Mouse (Mus musculus): ENCODE measurements around the gene Prkd1. TPM values are rescaled to one million over a fixed set of nuclear protein-coding genes. Genes with fewer than 3 reads are reported as not detected.

Gene Prkd1
- total RNA-seq, 1 experiment, result 3.0 TPM

DNA sequence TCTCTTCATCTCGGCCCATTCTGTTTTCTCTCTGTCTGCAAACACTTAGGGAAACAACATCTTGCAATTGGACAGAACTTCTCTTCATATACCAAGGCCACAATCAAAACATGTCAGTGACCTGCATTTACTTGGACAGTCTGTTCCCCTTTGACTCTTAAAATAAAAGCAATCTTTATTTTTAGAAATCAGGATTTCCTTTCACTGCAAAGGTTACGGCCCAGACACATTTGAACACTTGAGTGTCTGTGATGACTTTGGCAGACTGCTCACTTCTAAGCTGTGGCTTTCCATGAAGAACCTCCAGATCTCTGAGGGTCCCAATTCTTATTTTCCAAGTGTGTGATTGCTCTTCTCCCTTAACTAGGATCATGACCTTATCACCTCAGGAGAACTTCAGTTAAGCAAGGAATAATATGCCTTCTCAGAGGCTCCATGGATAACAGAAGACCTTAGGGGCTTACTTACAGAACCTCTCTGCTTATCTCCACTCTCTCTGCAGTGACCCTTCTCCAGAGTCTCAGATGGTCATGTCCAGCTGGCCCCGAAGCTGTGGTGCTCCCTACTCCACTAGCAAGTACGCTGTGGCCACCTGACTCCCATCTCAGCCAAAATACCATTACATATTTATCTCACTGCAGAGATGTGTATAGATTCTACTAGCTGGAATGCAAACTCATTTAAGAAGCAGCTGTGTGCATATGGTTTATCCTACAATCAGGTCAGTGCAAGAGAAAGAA, 137.2 kb downstream of the Prkd1 start:
- Histone ChIP-seq H3K36me3 (ENCODE audit: control insufficient read depth, insufficient read depth, low read length, poor library complexity, severe bottlenecking) (no peaks in the 10 kb centered on the region), H3K9ac (ENCODE audit: insufficient read depth, low read depth, low read length, poor library complexity, severe bottlenecking) (no peak overlapping the region), H3K4me3 (ENCODE audit: insufficient read depth in 1 of 2, low read depth in 1 of 2, low read length in 2 of 2, poor library complexity in 1 of 2, severe bottlenecking in 1 of 2) (no peak overlapping the region), H3K27ac (ENCODE audit: insufficient read depth, low read depth, low read length, poor library complexity, severe bottlenecking) (no peak overlapping the region), H3K9me3 (ENCODE audit: control insufficient read depth, insufficient read depth, low read depth, low read length) (no peaks in the 10 kb centered on the region), H3K4me1 (ENCODE audit: control insufficient read depth in 2 of 2, insufficient read depth in 2 of 2, low read length in 2 of 2, poor library complexity in 1 of 2) (no peaks in the 10 kb centered on the region)
- in situ Hi-C loops (cut with MboI; ENCODE audit: low sequenced_read_pairs in 2 of 2, unreplicated experiment in 2 of 2), result no loop called here
- no peak for DNase-seq (ENCODE audit: low read depth, low spot score)
- TF ChIP-seq CHD2 (IDR thresholded peaks at IDR 0.05; ENCODE audit: low read depth, low read length) (no peak), ZNF384 (IDR thresholded peaks at IDR 0.05; ENCODE audit: low read depth, low read length) (no peak), MAFK (IDR thresholded peaks at IDR 0.05; ENCODE audit: insufficient read depth, low read depth, low read length) (no peak), HCFC1 (IDR thresholded peaks at IDR 0.05; ENCODE audit: borderline replicate concordance, insufficient read depth, low read length) (no peak), ZC3H11A (IDR thresholded peaks at IDR 0.05; ENCODE audit: borderline replicate concordance, low read depth, low read length) (no peak)

DNA sequence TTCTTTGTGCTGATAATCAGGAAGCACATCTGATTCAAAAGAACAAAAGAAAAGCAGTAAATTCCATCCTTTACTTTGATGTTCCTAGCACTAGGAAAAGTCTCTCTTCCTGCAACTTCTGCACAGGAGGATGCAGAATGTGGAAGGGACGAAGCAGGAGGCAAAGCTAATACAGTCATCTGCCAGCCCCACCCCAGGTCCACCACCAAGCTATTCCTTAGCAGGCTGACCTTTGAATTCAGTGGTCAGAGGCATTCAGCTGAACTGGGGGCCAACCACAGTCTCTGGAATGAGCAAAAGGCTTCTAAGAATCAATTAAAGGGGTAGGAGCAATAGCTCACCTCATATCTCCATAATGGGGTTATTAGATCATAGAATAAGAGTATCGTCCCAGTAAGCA, 140.1 kb downstream of the Prkd1 start:
- no peak overlapping the region for H3K27ac ChIP-seq (ENCODE audit: insufficient read depth, low read depth, low read length, poor library complexity, severe bottlenecking)
- no peaks in the 10 kb centered on the region for H3K4me1 ChIP-seq (ENCODE audit: control insufficient read depth in 2 of 2, insufficient read depth in 2 of 2, low read length in 2 of 2, poor library complexity in 1 of 2)
- no peak for DNase-seq (ENCODE audit: low read depth, low spot score)
- no peaks in the 10 kb centered on the region for H3K36me3 ChIP-seq (ENCODE audit: control insufficient read depth, insufficient read depth, low read length, poor library complexity, severe bottlenecking)
- in situ Hi-C loops (cut with MboI; ENCODE audit: low sequenced_read_pairs in 2 of 2, unreplicated experiment in 2 of 2), result no loop called here
- H3K9me3 ChIP-seq (ENCODE audit: control insufficient read depth, insufficient read depth, low read depth, low read length), result no peaks in the 10 kb centered on the region
- no peak overlapping the region for H3K9ac ChIP-seq (ENCODE audit: insufficient read depth, low read depth, low read length, poor library complexity, severe bottlenecking)
- H3K4me3 ChIP-seq (ENCODE audit: insufficient read depth in 1 of 2, low read depth in 1 of 2, low read length in 2 of 2, poor library complexity in 1 of 2, severe bottlenecking in 1 of 2), result no peak overlapping the region
- no peak for TF ChIP-seq CHD2 (IDR thresholded peaks at IDR 0.05; ENCODE audit: low read depth, low read length)
- TF ChIP-seq ZC3H11A (IDR thresholded peaks at IDR 0.05; ENCODE audit: borderline replicate concordance, low read depth, low read length), result no peak
- TF ChIP-seq MAFK (IDR thresholded peaks at IDR 0.05; ENCODE audit: insufficient read depth, low read depth, low read length), result no peak
- TF ChIP-seq ZNF384 (IDR thresholded peaks at IDR 0.05; ENCODE audit: low read depth, low read length), result no peak
- TF ChIP-seq HCFC1 (IDR thresholded peaks at IDR 0.05; ENCODE audit: borderline replicate concordance, insufficient read depth, low read length), result no peak

DNA sequence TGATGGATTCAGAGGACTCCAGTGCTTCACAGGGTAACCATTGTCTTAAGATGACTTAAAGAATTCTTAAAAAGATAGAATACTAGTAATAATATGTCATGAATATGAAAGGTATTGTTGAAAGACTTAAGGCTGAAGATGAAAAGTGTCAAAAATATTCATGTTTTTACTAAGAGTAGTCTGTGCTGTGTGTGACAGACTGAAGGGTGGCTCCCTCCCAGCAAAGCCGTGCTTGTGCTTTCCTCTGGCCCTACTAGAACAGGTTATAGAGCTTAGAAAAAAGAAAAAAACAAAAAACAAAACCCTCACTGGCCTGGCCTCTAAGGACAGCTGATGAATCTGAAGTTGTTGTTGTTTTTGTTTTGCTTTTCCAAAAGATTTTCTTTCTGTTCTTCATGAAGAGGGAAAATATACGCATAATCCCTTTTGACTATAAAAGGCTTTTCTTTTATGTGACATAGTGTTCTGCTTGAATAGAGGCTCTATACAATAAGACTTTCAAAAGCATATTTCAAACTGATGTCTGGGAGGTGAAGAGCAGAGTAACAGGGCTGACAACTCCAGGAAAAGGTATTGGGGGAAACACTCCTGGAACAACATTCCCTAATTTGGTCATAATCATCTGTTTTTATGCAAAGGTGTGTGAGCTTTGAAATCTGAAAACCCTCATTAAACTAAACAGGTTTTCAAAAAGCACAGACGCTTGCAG, 148.9 kb downstream of the Prkd1 start:
- DNase-seq (ENCODE audit: low read depth, low spot score), result no peak
- H3K36me3 ChIP-seq (ENCODE audit: control insufficient read depth, insufficient read depth, low read length, poor library complexity, severe bottlenecking), result no peaks in the 10 kb centered on the region
- TF ChIP-seq MAFK (IDR thresholded peaks at IDR 0.05; ENCODE audit: insufficient read depth, low read depth, low read length) (no peak), ZC3H11A (IDR thresholded peaks at IDR 0.05; ENCODE audit: borderline replicate concordance, low read depth, low read length) (no peak), HCFC1 (IDR thresholded peaks at IDR 0.05; ENCODE audit: borderline replicate concordance, insufficient read depth, low read length) (no peak), ZNF384 (IDR thresholded peaks at IDR 0.05; ENCODE audit: low read depth, low read length) (no peak), CHD2 (IDR thresholded peaks at IDR 0.05; ENCODE audit: low read depth, low read length) (no peak)
- H3K4me3 ChIP-seq (ENCODE audit: insufficient read depth in 1 of 2, low read depth in 1 of 2, low read length in 2 of 2, poor library complexity in 1 of 2, severe bottlenecking in 1 of 2), result no peak overlapping the region
- H3K27ac ChIP-seq (ENCODE audit: insufficient read depth, low read depth, low read length, poor library complexity, severe bottlenecking), result no peak overlapping the region
- no peak overlapping the region for H3K9ac ChIP-seq (ENCODE audit: insufficient read depth, low read depth, low read length, poor library complexity, severe bottlenecking)
- H3K9me3 ChIP-seq (ENCODE audit: control insufficient read depth, insufficient read depth, low read depth, low read length), result no peaks in the 10 kb centered on the region
- H3K4me1 ChIP-seq (ENCODE audit: control insufficient read depth in 2 of 2, insufficient read depth in 2 of 2, low read length in 2 of 2, poor library complexity in 1 of 2), result no peaks in the 10 kb centered on the region
- in situ Hi-C loops (cut with MboI; ENCODE audit: low sequenced_read_pairs in 2 of 2, unreplicated experiment in 2 of 2), result no loop called here

DNA sequence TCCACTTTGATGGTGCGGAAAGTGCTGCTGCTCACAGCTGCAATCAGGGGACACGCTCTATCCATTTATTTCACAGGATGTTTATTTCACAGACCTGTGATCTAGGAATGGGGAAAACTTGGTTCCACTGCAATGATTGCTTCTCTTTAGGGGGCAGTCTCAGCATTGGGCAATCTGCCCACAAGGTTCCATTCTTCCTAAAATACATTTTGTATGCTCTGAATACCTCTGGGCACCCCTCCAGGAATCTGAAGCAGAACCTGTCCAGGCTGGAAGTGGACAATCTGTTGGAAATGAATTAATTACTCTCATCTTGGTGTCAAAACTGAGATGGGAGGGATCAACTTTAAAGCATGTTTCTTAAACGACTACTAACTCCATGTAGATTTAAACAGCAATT, 152.9 kb downstream of the Prkd1 start:
- in situ Hi-C loops (cut with MboI; ENCODE audit: low sequenced_read_pairs in 2 of 2, unreplicated experiment in 2 of 2), result no loop called here
- Histone ChIP-seq H3K9me3 (ENCODE audit: control insufficient read depth, insufficient read depth, low read depth, low read length) (no peaks in the 10 kb centered on the region), H3K9ac (ENCODE audit: insufficient read depth, low read depth, low read length, poor library complexity, severe bottlenecking) (no peak overlapping the region), H3K27ac (ENCODE audit: insufficient read depth, low read depth, low read length, poor library complexity, severe bottlenecking) (no peak overlapping the region), H3K4me1 (ENCODE audit: control insufficient read depth in 2 of 2, insufficient read depth in 2 of 2, low read length in 2 of 2, poor library complexity in 1 of 2) (no peaks in the 10 kb centered on the region), H3K36me3 (ENCODE audit: control insufficient read depth, insufficient read depth, low read length, poor library complexity, severe bottlenecking) (no peaks in the 10 kb centered on the region), H3K4me3 (ENCODE audit: insufficient read depth in 1 of 2, low read depth in 1 of 2, low read length in 2 of 2, poor library complexity in 1 of 2, severe bottlenecking in 1 of 2) (no peak overlapping the region)
- TF ChIP-seq MAFK (IDR thresholded peaks at IDR 0.05; ENCODE audit: insufficient read depth, low read depth, low read length) (no peak), ZC3H11A (IDR thresholded peaks at IDR 0.05; ENCODE audit: borderline replicate concordance, low read depth, low read length) (no peak), HCFC1 (IDR thresholded peaks at IDR 0.05; ENCODE audit: borderline replicate concordance, insufficient read depth, low read length) (no peak), CHD2 (IDR thresholded peaks at IDR 0.05; ENCODE audit: low read depth, low read length) (no peak), ZNF384 (IDR thresholded peaks at IDR 0.05; ENCODE audit: low read depth, low read length) (no peak)
- DNase-seq (ENCODE audit: low read depth, low spot score), result no peak
